Mouse (Mus musculus) kidney, postnatal 25 days (tissue): Measurements from ENCODE around the gene Prm2.
"Not testable (repeated sequence)": the region's sequence is repeated elsewhere in the genome, so short reads cannot be mapped to it uniquely, and the experiment has no call there.

Experiments used
- DNase-seq, 2 experiments: peaks; one replicate each; pipeline ENCODE4 v3.0.0; 2021; ENCODE audit warnings: mixed read lengths in 2 of 2

The Prm2 gene

DNA sequence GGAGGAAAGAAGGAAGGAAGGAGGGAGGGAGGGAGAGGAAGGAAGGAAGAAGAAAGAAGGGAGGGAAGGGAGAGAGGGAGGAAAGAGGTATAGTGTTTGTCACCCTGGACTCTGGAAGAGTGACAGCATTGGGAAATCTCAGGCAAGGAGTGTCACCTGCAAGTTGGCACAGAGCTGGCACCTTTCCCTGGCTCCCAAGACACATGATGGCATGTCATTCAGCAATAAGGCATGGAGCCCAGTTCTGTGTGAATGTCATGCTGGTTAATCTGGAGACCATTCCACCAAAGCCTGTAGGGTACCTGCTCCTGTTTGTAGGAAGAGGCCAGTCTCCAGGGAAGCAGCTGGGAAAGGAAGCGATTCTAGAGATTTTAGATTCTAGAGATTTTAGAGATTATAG, 14.4 kb upstream of the Prm2 start:
- no peak for DNase-seq

DNA sequence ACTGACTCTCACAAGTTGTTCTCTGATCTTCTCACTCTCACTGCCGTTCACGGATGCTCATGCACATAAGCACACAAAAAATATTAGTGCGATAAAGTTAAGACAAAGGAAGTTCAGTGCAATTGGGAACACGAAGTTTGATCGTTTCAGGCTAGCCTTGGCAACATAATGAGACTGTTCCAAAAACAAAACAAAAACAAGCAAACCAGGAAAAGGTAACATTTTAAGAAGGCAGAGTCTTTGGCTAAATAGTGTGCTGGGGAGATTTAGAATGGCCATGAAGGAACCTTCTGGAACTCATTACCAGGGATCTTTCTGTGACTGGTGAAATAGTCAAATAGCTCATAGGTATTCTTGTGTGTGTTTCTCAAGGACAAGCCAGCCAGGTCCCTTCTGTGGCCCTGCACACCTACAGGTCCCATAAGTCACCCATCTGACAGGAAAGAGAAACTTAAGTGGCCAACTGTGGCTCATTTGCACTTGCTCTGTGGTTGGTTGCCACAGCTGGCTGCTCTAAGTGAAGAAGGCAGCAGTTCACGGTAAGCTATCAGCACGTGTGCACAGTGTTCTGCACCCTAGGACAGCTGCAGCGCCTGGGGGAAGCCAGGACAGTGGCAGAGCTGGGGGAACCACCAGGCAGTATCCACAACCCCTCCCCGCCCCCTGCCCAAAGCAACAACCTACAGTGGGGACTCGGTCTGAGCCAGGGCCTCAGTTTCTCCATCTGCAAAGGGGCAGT, 10.0 kb upstream of the Prm2 start, which contains the start of gene Prm1:
TSS of gene Prm1 (minus strand) at position 51 of the 739 bp plus-strand sequence.
- no peak for DNase-seq

DNA sequence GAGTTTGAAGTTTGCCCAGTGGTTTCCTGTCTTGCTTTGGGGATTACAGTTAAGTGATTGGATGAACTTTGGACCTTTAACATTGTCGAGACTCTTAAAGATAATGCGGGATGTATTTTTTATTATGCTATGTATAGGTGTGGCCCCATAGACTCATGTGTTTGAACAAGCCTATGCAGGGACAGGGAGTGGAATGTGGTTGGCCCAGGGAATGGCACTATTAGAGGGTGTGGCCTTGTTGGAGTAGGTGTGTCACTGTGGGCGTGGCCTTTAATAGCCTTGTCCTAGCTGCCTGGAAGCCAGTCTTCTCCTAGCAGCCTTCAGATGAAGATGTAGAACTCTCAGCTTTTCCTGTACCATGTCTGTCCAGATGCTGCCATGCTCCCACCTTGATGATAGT, 6.5 kb upstream of the Prm2 start:
- not testable (repeated sequence) for DNase-seq

DNA sequence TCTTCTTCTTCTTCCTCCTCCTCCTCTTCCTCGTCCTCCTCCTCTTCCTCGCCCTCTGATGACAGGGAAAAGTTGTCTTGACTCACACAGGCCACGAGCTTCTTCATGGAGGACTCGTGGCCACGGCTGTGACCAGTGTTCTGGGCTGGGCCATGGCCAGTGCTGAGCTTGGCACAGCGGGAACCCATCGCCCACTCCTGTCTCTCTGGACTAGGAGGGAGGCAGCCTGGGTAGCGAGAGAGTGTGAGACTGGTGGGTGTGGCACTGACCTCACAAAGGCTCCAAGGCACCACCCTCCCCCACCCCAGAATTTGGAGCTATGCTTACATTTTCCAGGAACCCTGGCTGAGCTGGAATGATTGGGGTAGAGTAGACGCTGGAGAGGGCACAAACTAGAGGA, 5.2 kb downstream of the Prm2 start, which contains the start of gene Prm3:
TSS of gene Prm3 (minus strand) at position 213 of the 400 bp plus-strand sequence.
- no peak for DNase-seq

DNA sequence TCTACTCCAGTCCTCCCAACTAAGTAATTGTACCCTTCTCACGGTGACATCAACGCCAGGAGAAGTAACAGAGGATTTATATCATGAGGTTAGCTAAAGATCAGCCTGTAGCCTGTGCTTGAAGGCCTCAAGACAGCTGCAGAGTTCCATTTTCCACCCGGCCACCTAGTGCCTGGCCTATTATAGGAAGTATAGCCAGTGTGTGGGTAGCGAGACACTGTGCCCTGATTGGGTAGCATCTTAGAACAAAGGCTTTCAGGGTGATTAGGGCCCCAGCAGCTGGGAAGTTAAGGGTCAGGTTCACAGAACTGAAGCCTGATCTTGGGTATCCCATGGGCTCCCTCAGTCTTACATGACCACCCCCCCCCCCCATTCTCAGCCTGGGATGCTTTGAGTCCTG, 7.1 kb downstream of the Prm2 start:
- DNase-seq: no peak

DNA sequence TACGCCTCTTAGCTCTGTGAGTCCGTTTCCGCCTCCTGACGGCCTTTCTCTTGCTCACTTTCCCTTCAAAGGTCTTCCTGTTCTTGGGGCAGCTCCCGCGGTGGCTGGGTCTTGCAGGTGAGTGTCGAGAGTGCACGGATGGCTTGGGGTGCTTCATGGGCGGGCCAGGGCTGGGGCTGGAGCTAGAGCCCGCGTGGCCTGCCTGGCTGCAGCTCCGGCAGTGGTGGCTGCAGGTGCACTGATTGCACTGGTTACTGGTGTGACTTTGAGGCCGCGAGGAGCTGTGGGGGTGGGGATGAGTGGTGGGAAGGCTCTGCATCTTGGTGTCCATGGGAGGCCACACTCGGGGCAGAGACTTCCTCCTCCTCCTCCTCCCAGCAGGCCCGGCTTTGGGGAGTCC, 7.7 kb downstream of the Prm2 start, which contains the start of gene Tnp2:
TSS of gene Tnp2 (minus strand) at position 390 of the 400 bp plus-strand sequence.
- no peak for DNase-seq

DNA sequence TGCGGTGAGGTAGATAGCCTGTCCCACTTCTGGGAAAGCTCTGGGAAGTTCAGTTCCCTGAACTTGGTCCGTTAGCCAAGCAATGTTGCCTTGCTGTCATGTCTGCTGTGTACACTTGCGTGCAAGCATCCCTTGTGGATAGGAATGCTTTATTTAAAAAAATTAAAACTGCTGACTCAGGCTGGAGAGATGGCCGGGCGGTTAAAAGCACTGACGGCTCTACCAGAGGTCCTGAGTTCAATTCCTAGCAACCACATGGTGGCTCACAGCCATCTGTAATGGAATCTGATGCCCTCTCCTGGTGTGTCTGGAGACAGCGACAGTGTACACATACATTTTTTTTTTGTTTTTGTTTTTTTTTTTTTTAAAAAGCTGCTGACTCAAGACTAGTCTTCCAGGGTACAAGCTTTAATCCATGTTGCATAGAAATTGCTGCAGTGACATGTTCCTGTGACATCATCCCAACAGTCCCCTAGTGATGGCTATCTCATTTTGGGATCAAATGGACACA, 8.3 kb downstream of the Prm2 start:
- DNase-seq: no peak

DNA sequence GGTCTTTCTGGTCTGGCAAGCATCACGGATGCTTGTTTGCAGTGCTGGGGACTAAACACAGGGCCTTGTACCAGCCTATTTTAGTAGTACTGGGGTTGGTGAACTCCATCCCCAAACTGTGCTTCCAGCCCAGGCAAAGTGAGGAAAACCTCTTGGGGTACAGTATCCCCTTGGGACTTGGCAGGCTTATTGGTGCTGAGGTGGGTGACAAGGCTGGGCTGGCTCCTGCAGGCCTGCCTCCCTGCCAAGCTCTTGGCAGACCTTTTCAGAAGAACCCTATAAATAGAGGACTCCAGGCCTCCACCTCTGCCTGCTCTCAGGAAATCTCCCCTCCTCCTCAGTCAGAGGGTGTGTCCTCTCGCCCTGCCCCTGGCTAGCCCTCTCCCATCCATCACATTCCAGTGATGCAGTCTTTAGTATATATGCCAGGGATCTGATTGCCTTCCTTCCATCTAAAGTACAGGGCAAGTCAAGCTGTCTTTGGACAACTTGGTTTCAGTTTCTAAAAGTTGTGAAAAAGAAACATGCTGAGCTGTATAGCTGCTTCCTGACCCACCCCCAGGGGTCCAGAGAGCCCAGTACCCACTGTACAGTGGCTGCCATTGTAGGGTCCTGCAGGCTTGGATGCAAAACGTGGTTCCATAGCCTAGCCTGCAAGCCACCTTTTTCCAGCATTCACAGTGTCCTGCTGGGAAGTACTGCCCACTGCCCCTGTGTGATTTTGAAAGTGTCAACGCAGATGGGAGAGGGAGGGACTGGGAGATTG, 9.0 kb downstream of the Prm2 start:
- no peak for DNase-seq

DNA sequence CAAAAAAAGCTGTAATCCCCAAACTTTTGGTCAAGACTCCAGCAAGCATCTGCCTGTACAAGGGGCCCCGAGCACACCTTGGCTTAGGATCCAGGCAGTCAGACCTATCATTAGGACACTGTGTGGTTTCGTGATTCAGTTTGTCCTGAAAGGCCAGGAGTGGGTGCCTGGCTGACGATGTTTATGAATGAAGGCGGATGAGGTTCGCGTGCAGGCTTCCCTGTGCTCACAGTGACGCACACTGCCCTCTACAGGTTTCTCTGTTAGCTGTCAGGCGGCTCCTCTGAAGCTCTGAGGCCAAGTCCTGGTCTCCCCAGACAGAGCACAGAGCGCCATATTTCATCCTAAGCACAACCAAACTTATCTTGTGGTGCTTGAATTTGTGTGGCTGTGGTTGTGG, 9.6 kb downstream of the Prm2 start:
- DNase-seq: peak; percentile 90

DNA sequence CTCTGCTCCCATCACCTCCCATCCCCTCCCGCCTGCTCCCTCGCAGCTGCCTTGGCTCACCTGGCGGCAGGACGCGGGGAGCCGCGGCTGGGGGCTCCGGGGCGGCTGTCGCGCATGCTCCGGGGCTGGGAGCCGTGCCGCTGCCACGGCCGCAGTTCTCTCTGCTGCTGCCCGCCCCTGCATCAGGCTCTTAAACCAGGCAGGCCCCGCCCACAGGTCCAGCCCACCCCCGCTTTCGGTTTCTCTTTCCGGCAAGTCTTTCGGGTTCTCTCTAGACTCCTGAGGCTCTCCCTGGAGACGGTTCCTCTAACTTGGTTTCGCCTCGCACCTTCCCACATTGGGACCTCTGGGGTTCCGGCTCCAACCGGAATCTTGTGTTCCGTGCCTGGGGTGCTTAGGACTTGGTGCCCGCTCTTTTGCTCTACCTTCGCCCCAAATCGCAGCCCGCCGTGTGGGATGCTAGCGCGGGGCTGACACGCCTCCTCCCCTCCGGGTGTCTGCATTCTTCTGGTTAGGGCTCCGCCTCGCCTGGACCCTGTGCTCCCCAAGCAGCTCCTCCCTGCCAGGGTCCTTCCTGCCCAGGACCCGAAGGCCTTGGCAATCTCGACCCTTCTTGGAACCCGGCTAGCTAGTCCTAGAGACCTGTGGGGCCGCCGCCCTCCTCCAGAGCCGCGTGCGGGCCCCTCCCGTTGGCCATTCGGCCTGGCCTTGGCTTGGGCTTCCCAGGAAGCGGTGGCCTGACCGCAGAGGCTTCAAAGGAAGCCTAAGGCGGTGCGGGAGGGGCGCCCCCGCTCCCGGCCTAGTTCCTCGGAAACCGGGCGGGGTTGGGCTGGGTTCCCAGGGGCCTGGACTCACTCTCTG, 10.3 kb downstream of the Prm2 start, which contains the start of gene Socs1:
TSS of gene Socs1 (minus strand) at position 166 of the 861 bp plus-strand sequence.
- DNase-seq: peak; percentile 92 to 94

DNA sequence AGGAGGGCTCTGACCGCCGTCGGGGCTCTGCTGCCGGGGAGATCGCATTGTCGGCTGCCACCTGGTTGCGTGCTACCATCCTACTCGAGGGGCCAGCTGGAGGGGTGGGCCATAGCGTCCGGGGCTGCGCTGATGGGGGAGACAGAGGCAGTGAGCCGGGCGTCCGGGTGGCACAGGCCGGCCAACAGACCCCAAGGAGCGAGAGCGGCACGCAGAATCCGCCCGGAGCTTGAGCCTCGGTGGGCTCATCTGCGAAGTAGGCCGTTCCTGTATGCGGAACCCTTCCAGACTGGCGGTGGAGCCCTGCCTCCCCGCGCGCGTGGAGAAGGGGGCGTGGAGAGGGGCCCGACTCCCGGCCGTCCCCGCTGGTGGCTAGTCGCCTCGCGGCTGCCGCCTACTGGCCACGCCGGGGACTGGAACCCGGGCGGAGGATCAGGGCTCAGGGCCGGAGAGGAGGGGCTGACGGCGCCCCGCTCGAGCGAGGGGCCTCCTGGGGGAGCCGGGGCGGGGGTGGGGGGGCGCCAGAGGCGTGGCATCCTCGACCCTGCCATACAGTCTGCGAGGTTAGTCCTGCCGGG, 11.1 kb downstream of the Prm2 start:
- peak; percentile 87 to 90 for DNase-seq

DNA sequence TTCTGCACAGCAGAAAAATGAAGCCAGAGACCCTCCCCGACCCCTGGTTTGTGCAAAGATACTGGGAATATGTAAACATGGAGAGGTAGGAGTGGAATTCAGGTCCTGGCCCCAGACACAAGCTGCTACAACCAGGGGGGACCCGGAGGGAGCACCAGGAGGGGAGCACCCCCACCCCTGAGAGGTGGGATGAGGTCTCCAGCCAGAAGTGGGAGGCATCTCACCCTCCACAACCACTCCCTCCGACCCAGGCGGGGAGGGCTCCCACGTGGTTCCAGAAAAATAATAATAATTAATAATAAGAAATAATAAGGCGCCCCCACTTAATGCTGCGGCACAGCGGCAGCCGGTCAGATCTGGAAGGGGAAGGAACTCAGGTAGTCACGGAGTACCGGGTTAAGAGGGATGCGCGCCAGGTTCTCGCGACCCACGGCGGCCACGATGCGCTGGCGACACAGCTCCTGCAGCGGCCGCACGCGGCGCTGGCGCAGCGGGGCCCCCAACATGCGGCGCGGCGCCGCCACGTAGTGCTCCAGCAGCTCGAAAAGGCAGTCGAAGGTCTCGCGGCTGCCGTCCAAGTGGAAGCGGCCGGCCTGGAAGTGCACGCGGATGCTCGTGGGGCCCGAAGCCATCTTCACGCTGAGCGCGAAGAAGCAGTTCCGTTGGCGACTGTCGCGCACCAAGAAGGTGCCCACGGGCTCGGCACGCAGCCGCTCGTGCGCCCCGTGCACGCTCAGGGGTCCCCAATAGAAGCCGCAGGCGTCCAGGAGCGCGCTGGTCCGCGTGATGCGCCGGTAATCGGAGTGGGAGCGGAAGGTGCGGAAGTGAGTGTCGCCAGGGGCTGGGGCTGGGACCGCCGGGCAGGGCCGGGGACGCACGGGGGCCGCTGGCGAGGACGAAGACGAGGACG, 11.8 kb downstream of the Prm2 start:
- DNase-seq: peak; percentile 32 to 57

DNA sequence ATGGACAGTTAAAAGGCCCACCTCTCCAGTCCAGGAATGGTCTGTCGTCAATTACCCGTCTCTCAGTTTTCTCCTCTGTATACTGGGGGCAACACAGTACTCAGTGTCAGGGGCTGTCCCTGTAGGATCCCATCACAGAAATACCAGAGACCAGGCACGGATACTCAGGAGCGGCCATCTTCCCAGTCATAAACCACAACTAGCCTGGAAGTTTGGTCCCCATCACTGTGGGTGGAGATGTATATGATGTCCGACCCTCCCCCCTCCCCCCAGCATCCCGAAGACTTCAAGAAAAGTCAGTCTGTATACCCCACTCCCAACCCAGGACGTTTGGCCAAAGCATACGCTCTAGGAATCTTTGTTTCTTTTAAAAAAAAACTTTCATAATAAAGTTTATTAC, 12.5 kb downstream of the Prm2 start:
- DNase-seq: no peak

DNA sequence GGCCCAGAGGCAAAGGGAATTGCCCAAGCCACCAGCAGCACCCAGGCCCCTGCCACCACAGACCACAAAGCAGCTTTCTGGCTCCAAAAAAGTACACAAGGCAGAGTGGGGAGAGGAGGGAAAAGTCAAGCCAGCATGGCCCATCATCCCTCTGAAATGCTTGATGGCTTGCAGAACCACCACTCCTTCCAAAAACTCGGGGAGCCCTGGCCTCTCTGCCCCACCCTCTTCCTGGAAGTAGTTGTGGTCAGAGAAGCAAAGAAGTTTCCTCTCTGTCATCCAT, 12.8 kb downstream of the Prm2 start:
- no peak for DNase-seq

DNA sequence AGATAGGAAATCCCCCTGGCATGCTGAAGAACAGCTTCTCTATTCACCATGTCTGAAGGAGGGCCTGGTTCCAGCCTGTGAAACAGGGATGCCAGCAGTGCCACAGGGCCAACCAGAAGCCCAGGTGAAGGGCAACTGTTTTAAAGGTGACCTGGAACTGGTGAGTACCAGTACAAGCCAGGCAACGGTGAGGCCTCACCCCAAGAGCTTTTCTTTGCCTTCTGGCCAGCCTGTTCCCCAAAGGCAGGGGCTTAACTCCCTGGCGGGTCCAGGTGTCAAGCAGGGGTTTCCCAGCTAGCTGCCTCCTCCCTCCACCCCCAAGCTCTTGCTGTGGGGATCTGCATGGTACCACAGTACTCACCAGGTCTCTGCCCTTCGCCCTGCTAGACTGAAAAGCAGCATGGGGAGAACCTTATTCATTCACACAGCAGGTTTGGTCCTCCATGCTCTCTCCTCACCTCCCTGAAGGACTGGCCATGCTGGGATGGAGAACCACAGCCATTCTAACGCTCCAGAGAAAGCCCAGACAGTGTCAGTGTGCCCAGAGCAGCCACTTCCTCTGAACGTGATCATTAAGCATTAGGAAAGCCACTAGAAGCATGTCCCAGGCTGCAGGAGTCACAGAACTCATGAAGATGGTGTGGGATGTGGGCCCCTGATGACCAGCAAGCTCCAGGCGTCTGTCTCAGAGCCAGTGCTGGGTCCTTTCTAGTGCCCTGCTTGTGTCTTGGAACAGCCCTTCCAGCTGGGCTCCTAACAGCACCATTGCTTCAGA, 13.4 kb downstream of the Prm2 start:
- peak in 1 of 2 experiments; percentile 26 for DNase-seq

DNA sequence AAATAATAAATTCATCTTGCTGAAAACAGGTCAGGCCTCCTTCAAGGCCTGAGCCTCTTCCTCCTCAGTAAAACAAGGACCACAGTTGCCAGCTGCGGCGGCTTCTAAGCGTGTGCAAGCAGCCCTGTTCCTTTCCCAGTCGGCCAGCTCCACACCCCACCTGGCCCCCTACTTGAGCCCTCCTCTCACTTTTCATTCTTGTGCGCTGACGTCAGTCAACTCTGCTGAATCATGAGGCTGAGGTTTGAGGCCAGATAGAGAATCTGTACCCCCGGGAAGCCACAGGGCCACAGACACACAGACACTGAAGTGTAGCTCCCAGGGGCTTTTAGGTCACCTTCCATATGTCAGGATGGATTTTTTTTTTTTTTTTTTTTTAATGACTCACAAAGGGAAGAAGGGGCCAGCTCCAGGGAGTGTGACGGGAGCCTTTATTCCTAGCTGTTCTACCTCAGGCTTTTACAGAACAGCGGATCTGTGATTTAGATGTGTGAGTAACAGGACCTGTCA, 14.0 kb downstream of the Prm2 start:
- no peak for DNase-seq

DNA sequence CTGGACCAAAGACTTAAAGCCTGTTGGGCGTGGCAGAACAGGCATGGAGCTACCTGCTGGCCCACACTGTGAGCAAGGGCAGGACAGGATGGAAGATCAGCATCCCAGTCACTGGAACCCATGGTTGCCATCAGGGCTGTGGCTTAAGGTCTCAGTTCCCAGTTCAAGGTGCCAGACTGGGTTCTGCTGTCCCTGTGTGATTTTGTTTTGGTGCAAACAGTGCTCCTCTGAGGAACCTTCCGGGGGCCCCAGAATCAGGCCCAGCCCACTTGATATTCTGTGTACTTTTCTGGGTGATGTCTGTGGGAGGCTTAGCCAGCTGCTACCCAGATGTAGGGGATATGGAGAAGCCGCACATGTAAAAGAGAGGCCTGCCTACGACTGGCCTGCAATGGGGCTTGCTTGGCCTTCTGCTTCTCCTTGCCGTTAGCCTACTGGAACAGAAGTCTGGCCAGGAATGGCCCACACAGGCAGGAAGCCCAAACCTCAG, 15.3 kb downstream of the Prm2 start:
- no peak for DNase-seq

DNA sequence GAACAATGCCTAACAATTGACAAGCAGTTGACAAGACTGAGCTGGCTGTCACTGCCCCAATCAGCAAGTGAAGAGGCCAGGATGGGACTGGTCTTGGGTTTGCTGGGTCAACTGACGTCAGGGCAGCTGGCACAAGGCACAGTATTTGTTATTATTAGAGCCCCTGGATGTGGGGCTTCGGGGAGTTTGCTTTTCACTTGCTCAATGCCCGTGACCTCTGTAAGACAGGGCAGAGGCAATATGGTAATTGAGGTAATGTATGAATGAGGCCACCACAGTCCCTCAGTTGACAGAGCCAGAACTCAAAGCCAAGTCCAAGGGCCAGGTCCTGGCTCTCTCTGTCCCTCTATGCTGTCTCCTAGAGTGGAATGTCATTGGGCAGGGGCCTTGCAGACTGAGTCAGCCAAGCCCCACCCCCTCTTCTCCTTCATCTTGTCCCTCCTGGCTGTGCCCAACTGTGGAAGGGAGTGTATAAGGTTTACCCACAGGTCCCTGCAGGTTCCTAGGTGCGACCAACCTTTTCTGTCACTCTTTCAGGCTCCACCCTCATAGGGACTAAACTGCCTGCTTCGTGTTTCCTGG, 18.3 kb downstream of the Prm2 start:
- no peak for DNase-seq

DNA sequence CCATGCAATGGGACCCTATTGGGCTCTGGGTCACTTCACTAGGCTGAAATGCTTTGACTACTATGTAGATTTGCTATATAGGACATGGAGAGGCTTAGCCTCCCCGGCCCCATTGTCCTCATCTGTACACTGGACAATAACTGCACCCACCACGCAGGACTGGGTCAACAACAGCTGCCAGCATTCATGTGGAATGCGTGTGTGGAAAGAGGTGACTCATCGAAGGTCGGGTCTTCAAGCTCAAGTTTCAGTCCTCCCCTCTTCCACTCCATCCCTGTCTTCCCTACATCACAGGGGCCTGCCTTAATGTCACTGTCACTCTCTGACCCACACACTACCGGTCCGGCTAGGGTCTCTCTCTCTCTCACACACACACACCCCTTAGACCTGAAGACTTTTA, 19.6 kb downstream of the Prm2 start:
- no peak for DNase-seq

DNA sequence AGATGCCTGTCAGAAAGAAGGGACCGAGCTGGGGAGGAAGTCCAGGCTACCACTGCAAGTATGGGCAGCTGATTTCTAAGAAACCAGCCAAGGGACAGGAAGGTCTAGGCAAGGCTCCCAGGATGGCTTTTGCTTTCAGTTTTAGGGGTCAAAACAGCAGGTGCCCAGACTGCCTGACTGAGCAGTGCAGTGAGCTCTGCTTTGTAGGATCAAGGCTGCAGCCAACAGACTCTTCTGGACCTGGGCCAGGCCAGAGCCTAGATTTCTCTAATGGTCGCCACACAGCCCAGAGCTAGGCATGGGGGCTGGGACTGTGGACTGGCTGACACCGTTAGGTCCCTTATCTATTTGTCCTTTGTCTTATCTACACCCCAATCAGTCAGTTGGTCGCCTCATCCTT, 21.2 kb downstream of the Prm2 start:
- no peak for DNase-seq
